Mouse (Mus musculus): Measurements from ENCODE around the gene Apoa4.

Apoa4 gene

DNA sequence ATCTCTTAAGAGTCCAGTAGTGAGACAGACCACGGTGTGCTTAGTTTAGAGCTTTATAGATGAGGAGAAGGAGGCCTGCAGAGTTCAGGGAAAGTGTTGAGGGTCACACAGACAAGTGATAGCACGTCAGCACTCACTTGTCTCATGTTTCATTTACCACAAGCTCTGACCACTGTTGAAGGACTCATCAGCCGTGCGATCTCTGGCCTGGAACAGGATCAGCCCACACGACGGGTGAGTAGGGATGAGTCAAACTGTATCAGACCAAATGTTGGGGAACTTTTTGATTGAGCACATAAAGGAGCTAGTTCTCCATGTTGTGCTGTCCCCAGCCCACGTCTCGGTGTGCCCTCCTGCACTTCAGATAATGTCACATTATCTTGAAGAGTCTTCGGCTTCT is 34.0 kb downstream of the Apoa4 start:
- DNase-seq: no peak

DNA sequence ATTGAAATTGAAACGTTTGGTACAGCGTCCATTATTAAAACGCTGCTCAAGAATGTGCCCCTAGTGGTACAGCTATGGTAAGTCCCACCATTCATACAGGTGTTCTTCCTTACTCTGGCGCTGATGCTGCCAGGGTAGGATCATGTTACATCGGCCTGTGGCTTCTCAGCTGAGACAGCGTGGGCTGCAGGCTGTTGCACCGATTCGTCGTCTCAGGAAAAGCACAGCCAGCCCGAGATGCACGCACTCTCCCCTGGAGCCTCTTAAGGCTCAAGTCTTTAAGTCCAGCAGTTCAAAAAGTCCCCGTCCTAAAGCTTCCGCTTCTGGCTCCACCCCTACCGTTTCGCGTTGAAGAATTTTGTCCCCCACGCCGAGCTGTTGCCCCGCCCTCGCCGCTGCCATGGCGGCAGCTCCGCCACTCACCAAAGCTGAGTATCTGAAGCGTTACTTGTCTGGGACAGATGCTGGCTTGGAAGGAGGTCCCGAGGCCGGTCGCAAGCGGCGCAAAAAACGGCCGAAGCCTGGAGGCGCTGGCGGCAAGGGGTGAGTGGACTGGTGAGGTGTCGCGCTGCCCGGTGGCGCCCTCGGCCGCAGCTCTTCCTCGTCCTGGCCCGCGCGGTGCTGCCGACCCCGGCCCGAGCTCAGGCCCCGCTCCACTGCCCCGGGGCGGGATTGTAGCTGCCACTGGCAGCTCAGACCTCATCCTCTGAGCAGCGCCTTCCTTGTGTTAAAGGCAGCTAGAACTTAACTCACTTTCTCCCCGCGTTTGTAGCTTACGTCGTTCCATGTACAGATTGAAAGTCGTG is 42.3 kb downstream of the Apoa4 start, which contains the start of gene Bud13:
Gene Bud13 (plus strand): TSS at position 378 of the 806 bp plus-strand sequence.
- DNase-seq: peak; percentile 94 to 97
